Mouse (Mus musculus) kidney, embryonic 15.5 days (tissue): ENCODE data around the gene Ablim2. TPM values are rescaled to one million over a fixed set of nuclear protein-coding genes. Genes with fewer than 3 reads are reported as not detected.

Source experiments
- ATAC-seq: fragments of 200-750 bp; cut with Nextera tagmentation; replicated peaks from 2 replicates; pipeline ENCODE4 v1.8.0; 2017; ENCODE audit warnings: moderate TSS enrichment; ENCODE audit not compliant: low FRiP score
- H3K27ac ChIP-seq: fragments of 300-500 bp; sonication (generic); 2 replicates; pipeline ENCODE4 v1.5.1; 2015; ENCODE audit warnings: mild to moderate bottlenecking, inconsistent platforms
- H3K27me3 ChIP-seq: fragments of 300-500 bp; sonication (generic); 2 replicates; pipeline ENCODE4 v1.6.1; 2015; ENCODE audit warnings: inconsistent platforms
- H3K36me3 ChIP-seq: fragments of 300-500 bp; sonication (generic); 2 replicates; pipeline ENCODE4 v1.6.1; 2015; ENCODE audit warnings: inconsistent platforms
- H3K4me1 ChIP-seq: fragments of 300-500 bp; sonication (generic); 2 replicates; pipeline ENCODE4 v1.6.1; 2015; ENCODE audit warnings: inconsistent platforms
- H3K4me2 ChIP-seq: fragments of 300-500 bp; sonication (generic); 2 replicates; pipeline ENCODE4 v1.6.1; 2015; ENCODE audit warnings: moderate library complexity, mild to moderate bottlenecking, inconsistent platforms
- H3K4me3 ChIP-seq: fragments of 300-500 bp; sonication (generic); replicated peaks from 2 replicates; pipeline ENCODE4 v1.5.1; 2015; ENCODE audit warnings: mild to moderate bottlenecking, inconsistent platforms
- H3K9ac ChIP-seq: fragments of 300-500 bp; sonication (generic); 2 replicates; pipeline ENCODE4 v1.6.1; 2015; ENCODE audit warnings: mild to moderate bottlenecking, inconsistent platforms
- H3K9me3 ChIP-seq: fragments of 300-500 bp; sonication (generic); replicated peaks from 2 replicates; pipeline ENCODE4 v1.6.1; 2016; ENCODE audit warnings: inconsistent platforms
- WGBS: fragments of 180-500 bp; shearing (Covaris S2); methylation state at CpG from one replicate; pipeline ENCODE4 v1.1.7; 2015; ENCODE audit warnings: mixed read lengths; 5-methylcytosine and 5-hydroxymethylcytosine counted together
- polyA plus RNA-seq: library from polyadenylated mRNA; unstranded; fragments of >200 nt; fragmentation: Nextera tagmentation; extraction: Ambion mirVana; gene quantifications from 2 replicates; pipeline ENCODE4 v1.2.1, GENCODE M21; 2015

Ablim2 gene
- 1.7 and 2.7 TPM in 2 replicates for polyA plus RNA-seq

DNA sequence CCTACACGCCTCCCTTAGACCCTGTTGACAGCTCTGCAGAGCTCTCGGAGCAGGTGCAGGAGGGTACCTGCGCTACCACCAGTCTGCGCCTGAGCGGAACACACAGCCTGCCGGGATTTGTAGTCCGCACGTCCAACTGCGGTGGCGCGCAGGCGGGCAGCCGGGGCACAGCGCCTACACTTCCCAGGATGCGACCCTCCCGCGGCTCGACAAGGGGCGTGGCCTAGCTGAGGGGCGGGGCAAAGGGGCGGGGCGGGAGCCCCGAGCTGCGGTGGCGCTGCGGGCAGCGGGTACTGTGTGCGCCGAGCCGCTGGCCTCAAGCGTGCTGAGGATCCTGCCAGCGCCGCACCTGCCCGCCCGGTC is at the start of gene Ablim2:
Gene Ablim2, plus strand, starts transcription at position 242 of the 363 bp plus-strand sequence.
- Histone ChIP-seq H3K4me1 (peaks cover 22% of the 10 kb centered on the region), H3K27ac (no peak within 1 kb of the TSS), H3K4me2 (peak within 1 kb of the TSS; percentile 100), H3K9ac (peak within 1 kb of the TSS; percentile 57), H3K9me3 (no peaks in the 10 kb centered on the region), H3K27me3 (peaks cover 52% of the 10 kb centered on the region), H3K36me3 (no peaks in the 10 kb centered on the region), H3K4me3 (peak within 1 kb of the TSS; percentile 64)
- WGBS: under 1% methylated on average over 35 of the region's 35 CpGs
- ATAC-seq: peak; percentile 95

- H3K9ac ChIP-seq: no peak overlapping the region
- no peak overlapping the region for H3K4me3 ChIP-seq
- H3K27ac ChIP-seq: no peak overlapping the region
- no peak overlapping the region for H3K4me2 ChIP-seq
- no peaks in the 10 kb centered on the region for H3K27me3 ChIP-seq
- H3K4me1 ChIP-seq: 0 out of 2 replicates have a peak, but pooled peaks cover 8% of the 10 kb centered on the region
- peaks cover 14% of the 10 kb centered on the region; the same call in 1 of the 2 replicates for H3K36me3 ChIP-seq
- 46% methylated on average over 3 of the region's 3 CpGs for WGBS
- no peak for ATAC-seq
- no peaks in the 10 kb centered on the region for H3K9me3 ChIP-seq
These were observed 47.2 kb upstream of the Ablim2 start for GRCm38 (mm10) chr5:35710481-35710880.

GRCm38 (mm10) chr5:35710931-35711330 is 46.7 kb upstream of the Ablim2 start:
- Histone ChIP-seq H3K9ac (no peak overlapping the region), H3K27ac (no peak overlapping the region), H3K4me2 (no peak overlapping the region), H3K4me3 (no peak overlapping the region), H3K27me3 (no peaks in the 10 kb centered on the region), H3K36me3 (0 out of 2 replicates have a peak, but pooled peaks cover 10% of the 10 kb centered on the region), H3K9me3 (no peaks in the 10 kb centered on the region), H3K4me1 (0 out of 2 replicates have a peak, but pooled peaks cover 8% of the 10 kb centered on the region)
- ATAC-seq: no peak
- WGBS: 77% methylated on average over 3 of the region's 3 CpGs

- H3K27ac ChIP-seq: no peak overlapping the region
- H3K36me3 ChIP-seq: peaks cover 17% of the 10 kb centered on the region
- H3K4me3 ChIP-seq: no peak overlapping the region
- no peak for ATAC-seq
- no peaks in the 10 kb centered on the region for H3K9me3 ChIP-seq
- 56% methylated on average over 5 of the region's 5 CpGs for WGBS
- no peak overlapping the region for H3K4me2 ChIP-seq
- H3K27me3 ChIP-seq: no peaks in the 10 kb centered on the region
- H3K4me1 ChIP-seq: 0 out of 2 replicates have a peak, but pooled peaks cover 8% of the 10 kb centered on the region
- no peak overlapping the region for H3K9ac ChIP-seq
These were observed 45.2 kb upstream of the Ablim2 start for GRCm38 (mm10) chr5:35712517-35712916.

- ATAC-seq: peak; percentile 77
- no peaks in the 10 kb centered on the region for H3K27me3 ChIP-seq
- peaks cover 17% of the 10 kb centered on the region for H3K36me3 ChIP-seq
- no peak overlapping the region for H3K4me3 ChIP-seq
- WGBS: 51% methylated on average over 13 of the region's 13 CpGs
- no peaks in the 10 kb centered on the region for H3K9me3 ChIP-seq
- H3K9ac ChIP-seq: no peak overlapping the region
- H3K4me2 ChIP-seq: no peak overlapping the region
- H3K27ac ChIP-seq: no peak overlapping the region
- peaks cover 15% of the 10 kb centered on the region; the same call in 1 of the 2 replicates for H3K4me1 ChIP-seq
These were observed 43.9 kb upstream of the Ablim2 start for GRCm38 (mm10) chr5:35713649-35714354.

DNA sequence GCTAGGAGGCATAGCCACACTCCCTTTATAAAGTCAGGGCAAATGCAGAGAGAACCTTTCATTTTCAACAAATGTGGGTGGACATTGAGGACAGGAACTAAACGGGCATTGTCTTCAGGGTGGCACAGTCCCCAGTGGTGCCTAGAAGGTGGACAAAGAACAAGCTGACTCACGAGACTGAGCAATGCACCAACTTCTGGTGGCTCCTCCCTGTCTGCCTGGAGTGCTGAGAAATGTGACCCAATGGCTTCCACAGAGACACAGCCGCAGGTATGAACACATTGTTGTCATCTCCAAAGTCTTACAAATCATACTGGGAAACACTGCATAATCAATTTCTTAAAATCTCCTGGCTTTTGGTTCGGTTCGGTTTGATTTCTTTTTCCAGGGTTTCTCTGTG is 40.2 kb upstream of the Ablim2 start:
- 80% methylated on average over 5 of the region's 5 CpGs for WGBS
- Histone ChIP-seq H3K27ac (no peak overlapping the region), H3K36me3 (peaks cover 13% of the 10 kb centered on the region), H3K9me3 (no peaks in the 10 kb centered on the region), H3K9ac (no peak overlapping the region), H3K4me3 (no peak overlapping the region), H3K4me2 (no peak overlapping the region), H3K27me3 (no peaks in the 10 kb centered on the region), H3K4me1 (peaks cover 23% of the 10 kb centered on the region)
- ATAC-seq: no peak

DNA sequence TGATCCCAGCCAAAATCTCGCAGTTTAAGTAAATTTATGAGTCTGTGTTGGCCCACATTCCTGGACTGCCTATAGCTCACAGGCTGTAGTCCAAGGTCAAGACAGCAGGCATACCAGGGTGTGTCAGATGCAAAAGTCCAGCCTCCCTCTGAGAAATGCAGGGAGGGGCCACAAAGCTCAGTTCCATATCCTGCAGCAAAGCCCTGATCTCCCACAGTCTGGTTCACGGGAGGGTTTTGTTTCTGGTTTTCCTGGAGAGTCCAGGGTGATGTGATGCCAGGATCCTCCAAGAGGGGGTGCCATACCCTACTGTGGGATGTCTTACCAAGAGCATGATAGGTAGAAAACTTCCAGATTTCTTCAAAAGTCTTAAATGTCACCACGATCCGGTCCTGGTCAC is 39.7 kb upstream of the Ablim2 start:
- H3K27me3 ChIP-seq: no peaks in the 10 kb centered on the region
- H3K4me3 ChIP-seq: no peak overlapping the region
- H3K4me1 ChIP-seq: peaks cover 28% of the 10 kb centered on the region
- peak; percentile 64; the same call in 1 of the 2 replicates for ATAC-seq
- 36% methylated on average over 4 of the region's 4 CpGs for WGBS
- peaks cover 8% of the 10 kb centered on the region for H3K36me3 ChIP-seq
- no peaks in the 10 kb centered on the region for H3K9me3 ChIP-seq
- peak overlapping the region; percentile 29; the same call in 1 of the 2 replicates for H3K27ac ChIP-seq
- H3K4me2 ChIP-seq: no peak overlapping the region
- H3K9ac ChIP-seq: no peak overlapping the region

DNA sequence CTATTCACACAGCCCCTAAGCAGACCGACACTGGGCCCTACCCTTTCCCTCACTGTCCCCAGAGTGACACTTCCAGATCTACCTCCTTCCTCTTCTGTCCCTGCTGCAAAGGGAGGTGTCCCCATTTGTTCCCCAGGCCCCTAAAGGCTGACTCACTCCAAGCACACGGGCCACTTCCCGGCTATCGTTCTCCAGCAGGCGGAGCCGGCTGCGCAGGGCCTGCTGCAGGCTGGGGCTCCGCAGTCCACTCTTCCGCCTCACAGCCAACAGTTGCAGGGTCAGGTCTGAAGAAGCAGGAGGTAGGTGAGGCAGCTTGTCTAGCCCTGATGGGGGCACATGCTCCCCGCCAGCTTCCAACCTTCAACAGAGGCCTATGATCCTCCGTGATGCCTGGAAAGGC is 38.9 kb upstream of the Ablim2 start:
- H3K27ac ChIP-seq: no peak overlapping the region
- H3K4me1 ChIP-seq: peaks cover 28% of the 10 kb centered on the region
- H3K27me3 ChIP-seq: no peaks in the 10 kb centered on the region
- peaks cover 6% of the 10 kb centered on the region for H3K36me3 ChIP-seq
- H3K9me3 ChIP-seq: no peaks in the 10 kb centered on the region
- WGBS: 65% methylated on average over 11 of the region's 11 CpGs
- no peak overlapping the region for H3K9ac ChIP-seq
- no peak for ATAC-seq
- H3K4me3 ChIP-seq: no peak overlapping the region
- H3K4me2 ChIP-seq: no peak overlapping the region

DNA sequence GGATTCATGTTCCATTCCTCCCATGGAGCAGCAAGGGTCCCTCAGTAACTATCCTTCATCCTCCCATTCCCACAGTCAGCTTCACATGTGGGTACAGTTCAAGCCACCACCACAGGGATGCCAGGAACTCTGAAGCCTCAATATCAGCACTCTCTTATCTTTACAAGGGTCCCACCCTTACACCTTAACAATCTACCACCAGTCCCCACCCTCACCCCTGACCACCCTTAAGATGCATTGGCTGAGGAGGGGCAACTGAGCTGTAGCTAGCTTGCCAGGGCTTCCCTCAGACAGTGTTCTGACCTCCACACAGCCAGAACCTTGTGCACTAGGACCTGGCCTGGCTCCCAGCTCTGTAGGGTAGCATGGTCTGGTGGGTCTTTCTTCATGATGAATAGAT is 38.3 kb upstream of the Ablim2 start:
- H3K4me3 ChIP-seq: no peak overlapping the region
- no peak overlapping the region for H3K9ac ChIP-seq
- no peaks in the 10 kb centered on the region for H3K27me3 ChIP-seq
- H3K4me2 ChIP-seq: no peak overlapping the region
- H3K36me3 ChIP-seq: peaks cover 6% of the 10 kb centered on the region
- H3K27ac ChIP-seq: no peak overlapping the region
- no peak for ATAC-seq
- H3K4me1 ChIP-seq: peaks cover 25% of the 10 kb centered on the region
- H3K9me3 ChIP-seq: no peaks in the 10 kb centered on the region

GRCm38 (mm10) chr5:35719880-35720279 is 37.8 kb upstream of the Ablim2 start:
- H3K9ac ChIP-seq: no peak overlapping the region
- peaks cover 6% of the 10 kb centered on the region for H3K36me3 ChIP-seq
- 86% methylated on average over 1 of the region's 1 CpGs for WGBS
- ATAC-seq: no peak
- no peaks in the 10 kb centered on the region for H3K27me3 ChIP-seq
- H3K4me2 ChIP-seq: no peak overlapping the region
- H3K9me3 ChIP-seq: no peaks in the 10 kb centered on the region
- 0 out of 2 replicates have a peak overlapping the region, but pooled peaks have one; percentile 10 for H3K27ac ChIP-seq
- no peak overlapping the region for H3K4me3 ChIP-seq
- peaks cover 25% of the 10 kb centered on the region for H3K4me1 ChIP-seq

DNA sequence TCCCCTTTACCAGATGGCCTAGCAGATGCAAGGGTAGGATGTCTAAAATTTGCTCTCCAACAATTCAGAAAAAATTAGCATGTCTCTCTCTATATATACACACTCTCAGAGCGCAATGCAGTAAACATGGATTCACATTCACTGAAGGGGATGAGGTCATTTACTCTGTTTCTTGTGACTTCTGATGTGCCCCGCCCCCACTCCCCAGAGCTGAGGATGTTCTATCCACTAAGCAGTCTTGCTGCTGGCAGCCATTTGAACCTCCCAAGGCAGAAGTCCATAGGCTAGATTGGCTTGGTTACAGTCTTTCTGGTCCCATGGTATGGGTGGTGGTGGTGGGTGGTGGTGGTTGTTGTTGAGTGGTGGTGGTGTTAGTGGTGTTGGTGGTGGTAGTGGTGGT is 35.7 kb upstream of the Ablim2 start:
- Histone ChIP-seq H3K9ac (no peak overlapping the region), H3K4me3 (no peak overlapping the region), H3K27me3 (no peaks in the 10 kb centered on the region), H3K4me2 (no peak overlapping the region), H3K4me1 (peaks cover 33% of the 10 kb centered on the region), H3K9me3 (no peaks in the 10 kb centered on the region), H3K36me3 (peaks cover under 1% of the 10 kb centered on the region; the same call in 1 of the 2 replicates), H3K27ac (no peak overlapping the region)
- 98% methylated on average over 2 of the region's 2 CpGs for WGBS
- ATAC-seq: no peak

- Histone ChIP-seq H3K9ac (no peak overlapping the region), H3K9me3 (no peaks in the 10 kb centered on the region), H3K4me2 (no peak overlapping the region), H3K36me3 (no peaks in the 10 kb centered on the region), H3K4me3 (no peak overlapping the region), H3K4me1 (peaks cover 35% of the 10 kb centered on the region), H3K27ac (peak overlapping the region; percentile 4; the same call in 1 of the 2 replicates), H3K27me3 (no peaks in the 10 kb centered on the region)
- 28% methylated on average over 2 of the region's 2 CpGs for WGBS
- ATAC-seq: no peak
These were observed 35.0 kb upstream of the Ablim2 start for GRCm38 (mm10) chr5:35722654-35723053.
